Mouse (Mus musculus) urinary bladder, postnatal 36 days (tissue): ENCODE measurements around the gene Emc8.
"Not testable (repeated sequence)": the region's sequence is repeated elsewhere in the genome, so short reads cannot be mapped to it uniquely, and the experiment has no call there.

ENCODE experiments used
- DNase-seq, 2 experiments: peaks; one replicate each; pipeline ENCODE4 v3.0.0; 2022; ENCODE audit warnings: low spot score in 2 of 2, mixed read lengths in 1 of 2

Gene Emc8

GRCm38 (mm10) chr8:120685591-120685990, 17.2 kb upstream of the Emc8 start:
- no peak for DNase-seq

DNA sequence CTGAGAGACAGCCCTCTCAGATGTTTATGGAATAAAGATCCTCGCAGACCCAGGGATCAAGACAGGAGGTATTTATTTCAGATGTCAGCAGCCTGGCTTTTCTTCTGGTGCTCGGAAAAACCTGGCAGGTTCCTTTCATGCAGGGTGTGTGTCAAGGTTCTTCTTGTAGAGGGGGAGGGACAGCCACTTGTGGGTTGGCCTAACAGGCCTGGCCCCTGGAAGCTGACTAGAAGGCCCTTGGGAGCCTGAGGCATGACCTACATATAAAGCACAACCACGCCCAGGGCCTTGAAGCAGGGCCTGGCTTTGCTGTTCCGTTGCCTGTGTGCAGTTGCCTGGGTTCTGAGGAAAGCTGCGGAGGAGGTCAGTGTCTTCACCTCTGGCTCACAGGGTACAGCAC, 16.7 kb upstream of the Emc8 start:
- peak in 1 of 2 experiments; percentile 54 for DNase-seq

GRCm38 (mm10) chr8:120684082-120684481, 15.7 kb upstream of the Emc8 start:
- DNase-seq, result no peak

DNA sequence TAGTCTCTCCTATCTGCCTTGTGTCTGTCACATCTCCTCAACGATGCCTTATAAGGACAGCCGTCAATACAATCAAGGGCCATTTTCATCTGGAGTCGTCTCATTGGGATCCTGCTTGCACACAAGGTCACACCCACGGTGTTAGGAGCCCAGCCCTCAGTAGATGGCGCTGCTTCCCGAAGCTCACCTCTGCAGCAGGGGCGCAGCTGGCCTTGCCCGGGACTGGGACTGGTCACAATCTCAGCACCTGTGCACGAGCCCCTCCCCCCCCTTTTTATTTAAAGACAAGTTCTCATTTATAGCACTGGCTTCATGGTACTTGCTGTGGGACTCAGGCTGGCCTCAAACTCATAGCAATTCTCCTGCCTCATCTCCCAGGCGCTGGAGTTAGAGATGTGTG, 15.2 kb upstream of the Emc8 start:
- peak; percentile 52 to 78 for DNase-seq

- no peak for DNase-seq
Measured at GRCm38 (mm10) chr8:120681113-120681512, 12.7 kb upstream of the Emc8 start.

DNA sequence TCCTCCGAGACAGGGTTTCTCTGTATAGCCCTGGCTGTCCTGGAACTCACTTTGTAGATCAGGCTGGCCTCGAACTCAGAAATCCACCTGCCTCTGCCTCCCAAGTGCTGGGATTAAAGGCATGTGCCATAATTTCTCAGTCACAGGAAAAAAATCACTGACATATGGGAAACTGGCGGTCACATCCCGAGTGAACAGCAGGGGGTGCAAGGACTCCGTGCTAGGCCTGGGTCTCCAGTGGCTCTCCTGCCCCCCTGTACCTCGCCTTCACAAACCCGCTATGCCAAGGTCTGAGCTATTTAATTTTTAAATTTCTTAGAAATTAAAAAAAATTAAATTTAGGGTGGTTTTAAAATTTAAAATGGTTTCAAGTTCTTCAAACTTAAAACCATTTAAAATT, 12.0 kb upstream of the Emc8 start:
- not testable (repeated sequence) for DNase-seq

DNA sequence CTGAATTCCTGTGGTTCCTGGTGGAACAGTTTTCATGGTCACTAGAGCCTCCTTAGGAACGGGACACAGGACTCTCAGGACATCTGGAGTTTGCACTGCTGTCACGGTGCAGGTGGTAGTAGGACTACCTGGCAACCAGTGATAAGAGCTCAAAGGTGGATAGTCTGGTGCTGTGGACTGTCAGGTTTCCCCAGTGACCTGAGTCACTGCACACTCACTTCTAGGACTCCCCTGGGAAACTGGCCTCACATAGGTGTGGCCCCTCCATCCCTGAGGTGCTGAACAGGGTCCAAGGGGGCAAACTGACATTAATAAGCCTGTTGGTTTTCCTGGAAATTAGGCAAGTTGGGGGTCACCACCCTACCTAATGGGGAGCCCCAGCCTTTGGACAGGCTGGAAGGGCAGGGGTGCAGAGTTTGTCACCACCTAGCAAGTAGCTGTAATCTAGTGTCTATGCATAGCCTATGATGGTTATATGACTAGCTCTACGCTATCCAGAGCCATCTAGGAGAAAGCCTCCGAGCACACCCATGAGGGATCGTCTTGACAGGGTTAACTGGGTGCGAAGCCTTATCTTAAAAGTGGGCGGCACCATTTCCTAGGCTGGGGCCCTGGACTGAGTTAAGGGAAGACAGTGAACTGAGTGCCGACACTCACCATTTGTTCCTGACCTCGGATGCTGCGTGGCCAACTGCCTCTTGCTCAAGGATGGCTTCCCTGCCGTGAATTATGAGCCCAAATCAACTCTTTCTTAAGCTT, 11.4 kb upstream of the Emc8 start:
- DNase-seq, result no peak

- peak; percentile 69 to 81 for DNase-seq
Measured at GRCm38 (mm10) chr8:120678447-120678846, 10.1 kb upstream of the Emc8 start.

GRCm38 (mm10) chr8:120675718-120676117, 7.3 kb upstream of the Emc8 start:
- DNase-seq, result no peak

GRCm38 (mm10) chr8:120673298-120673697, 4.9 kb upstream of the Emc8 start:
- DNase-seq, result no peak

DNA sequence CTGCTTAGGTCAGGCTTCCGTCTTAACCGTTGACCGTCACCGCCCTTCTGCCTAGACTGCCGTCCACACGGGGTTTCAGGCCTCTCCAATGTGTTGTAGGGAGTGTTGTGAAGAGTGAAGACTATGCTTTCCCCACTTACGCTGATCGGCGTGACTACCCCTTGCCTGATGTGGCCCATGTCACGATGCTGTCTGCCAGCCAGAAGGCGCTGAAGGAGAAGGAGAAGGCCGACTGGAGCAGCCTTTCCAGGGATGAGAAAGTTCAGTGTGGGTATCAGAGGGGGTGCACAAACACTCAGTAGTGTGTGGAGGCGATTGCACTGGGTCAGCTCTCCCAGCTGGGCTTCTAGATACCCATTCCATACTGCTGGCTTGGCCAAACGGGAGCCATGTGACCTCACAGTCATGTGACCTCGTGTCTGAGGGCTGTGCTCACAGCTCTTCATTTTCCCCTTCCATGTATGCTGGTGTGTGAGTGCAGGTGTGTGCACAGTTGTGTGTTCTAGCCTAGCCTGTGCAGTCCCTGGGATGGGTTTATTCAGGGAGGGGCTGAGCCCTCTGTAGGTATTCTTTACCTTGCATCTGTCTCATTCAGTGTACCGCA, 4.4 kb upstream of the Emc8 start:
- DNase-seq, result no peak

- no peak for DNase-seq
Measured at GRCm38 (mm10) chr8:120671775-120672174, 3.4 kb upstream of the Emc8 start.

DNA sequence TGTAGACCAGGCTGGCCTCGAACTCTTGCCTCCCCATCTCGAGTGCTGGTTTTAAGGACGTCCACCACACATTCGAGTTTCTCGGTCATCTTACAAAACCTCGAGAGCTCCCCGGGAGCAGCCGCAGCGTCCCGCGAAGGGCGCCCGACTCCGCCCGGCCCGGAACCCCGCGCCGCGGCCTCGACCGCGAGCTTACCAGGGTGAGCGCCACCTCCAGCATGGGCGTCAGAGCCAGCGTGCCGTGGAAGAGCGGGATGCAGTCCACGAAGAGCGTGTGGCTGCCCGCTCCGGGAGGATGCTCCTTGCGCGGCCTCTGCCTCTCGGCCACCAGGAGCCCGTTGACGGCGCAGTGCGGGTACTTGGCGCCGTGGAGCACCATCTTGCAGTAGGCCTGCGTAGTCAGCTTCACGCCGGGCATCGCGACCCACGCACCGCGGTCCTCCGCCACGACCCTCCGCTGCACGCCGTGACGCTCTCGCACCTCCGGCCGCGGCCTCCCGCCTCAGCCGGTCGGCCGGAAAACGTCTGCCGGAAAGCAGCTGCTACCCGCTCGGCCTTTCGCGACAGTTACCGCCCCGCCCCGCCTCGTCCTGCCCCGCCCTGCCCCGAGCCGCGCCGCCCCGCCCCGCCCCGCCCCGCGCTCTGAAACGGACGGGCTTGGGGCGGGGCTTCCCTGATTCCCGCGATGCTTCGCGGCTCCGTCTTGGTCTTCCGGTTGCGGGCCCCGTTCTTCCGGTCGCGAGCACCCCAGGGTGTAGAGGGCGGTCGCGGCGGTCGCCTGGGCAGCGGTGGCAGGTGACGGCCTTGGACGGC, 606 bp downstream of the Emc8 start, which contains the start of the genes Gm27021 and Cox4i1:
Gene Gm27021, minus strand, starts transcription at position 519 of the 813 bp plus-strand sequence.
Gene Cox4i1, plus strand, starts transcription at position 662 of the 813 bp plus-strand sequence.
- peak; percentile 80 to 89 for DNase-seq

DNA sequence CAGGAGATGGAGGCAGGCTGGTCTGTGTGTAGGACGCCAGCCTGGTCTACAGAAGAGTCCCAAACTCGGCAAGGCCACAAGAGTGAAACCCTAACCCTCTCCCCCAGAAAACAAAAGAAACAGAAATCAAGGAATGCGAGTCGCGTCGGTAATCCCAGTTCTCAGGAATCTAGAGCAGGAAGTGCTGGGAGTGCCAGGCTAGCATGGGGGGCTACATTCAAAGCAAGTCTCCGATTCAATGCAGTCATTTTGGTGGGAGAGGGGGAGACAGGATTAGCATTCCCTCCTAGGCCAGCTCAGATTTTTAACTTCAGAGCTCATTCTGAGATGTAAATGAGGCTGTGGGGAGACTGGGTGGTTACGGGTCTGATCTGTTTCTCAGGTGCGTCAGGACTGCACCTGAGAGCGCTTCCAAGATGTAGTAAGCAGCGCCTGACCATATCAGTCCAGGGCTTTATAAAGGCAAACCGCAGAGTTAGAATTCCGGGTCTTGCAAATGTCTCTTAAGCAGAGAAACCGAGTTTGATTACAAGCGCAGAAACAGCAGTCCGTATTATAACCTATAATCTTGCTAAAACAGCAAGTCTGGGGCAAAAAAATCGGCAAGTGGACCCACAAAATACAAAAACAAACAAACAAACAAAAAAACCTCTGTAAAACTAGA, 1.4 kb downstream of the Emc8 start:
- DNase-seq, result no peak

GRCm38 (mm10) chr8:120665726-120666455, 2.5 kb downstream of the Emc8 start:
- no peak for DNase-seq

DNA sequence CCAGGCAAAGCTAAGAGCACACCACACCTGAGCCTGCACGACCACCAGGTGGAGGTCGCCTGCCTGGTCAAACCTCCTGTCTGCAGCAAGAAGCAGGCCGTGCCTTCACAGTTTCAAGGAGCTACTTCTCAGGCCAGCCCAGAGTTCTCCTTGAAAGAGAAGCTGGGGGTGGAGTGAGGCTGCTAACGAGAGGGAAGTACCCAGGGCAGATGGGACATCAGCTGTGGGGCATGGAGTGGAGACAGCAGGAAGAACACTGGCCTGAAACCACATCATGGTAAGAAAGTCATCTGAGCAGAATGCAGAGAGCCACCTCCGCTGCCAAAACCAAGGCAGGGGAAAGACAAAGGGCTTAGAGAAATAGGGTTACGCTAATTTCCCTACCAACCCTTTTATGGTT, 3.8 kb downstream of the Emc8 start:
- DNase-seq, result no peak

DNA sequence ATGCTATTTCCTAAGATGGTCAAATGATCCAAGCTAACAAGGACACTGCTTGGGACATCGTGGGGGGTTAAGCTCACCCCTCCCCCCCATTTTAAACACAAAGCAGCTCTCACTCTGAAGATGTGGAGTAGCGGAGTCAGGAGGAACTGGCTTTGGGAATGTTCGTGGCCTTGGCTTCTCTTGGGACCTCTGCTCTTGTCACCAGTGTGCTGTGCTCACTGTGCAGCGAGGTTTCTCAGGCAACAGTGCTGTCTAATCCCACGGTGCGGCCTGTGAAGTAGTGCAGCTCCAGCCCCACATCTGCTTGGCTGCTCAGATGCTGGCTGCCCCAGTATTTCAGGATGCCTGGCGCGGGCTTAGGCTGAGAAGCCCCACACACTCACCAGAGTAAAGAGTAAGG, 11.0 kb downstream of the Emc8 start:
- DNase-seq, result no peak

DNA sequence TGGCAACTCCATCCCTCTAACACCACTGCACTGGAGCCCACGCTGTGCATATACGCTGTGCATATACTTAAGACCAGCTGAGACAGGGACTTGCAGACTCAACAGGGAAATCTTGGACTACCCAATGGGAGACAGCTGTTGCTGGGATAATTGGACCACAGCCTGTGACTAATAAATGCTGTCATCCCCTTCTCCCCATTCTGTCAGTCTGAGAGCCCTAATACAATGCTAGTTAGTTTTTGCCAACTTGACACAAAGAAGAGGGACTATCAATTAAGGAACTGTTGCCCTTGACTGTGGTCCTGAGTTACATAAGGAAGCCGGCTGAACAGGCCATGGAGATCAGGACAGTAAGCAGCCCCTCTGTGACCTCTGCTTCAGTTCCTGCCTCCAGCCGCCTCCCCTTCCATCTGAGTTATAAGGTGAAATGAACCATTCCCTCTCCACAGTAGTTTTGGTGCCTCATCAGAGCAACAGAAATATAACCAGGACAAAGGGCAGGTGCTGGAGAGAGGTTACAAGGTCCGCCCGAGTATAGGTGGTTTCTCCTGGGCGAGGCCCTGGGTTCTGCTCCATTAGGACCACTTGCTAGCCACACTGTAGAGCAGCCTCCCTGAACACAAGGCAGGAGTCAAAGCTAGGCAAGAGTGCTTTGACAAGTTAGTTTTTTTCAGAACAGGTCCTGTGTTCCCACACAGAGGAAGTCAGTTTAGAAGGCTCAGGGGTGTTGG, 11.9 kb downstream of the Emc8 start:
- DNase-seq, result no peak

DNA sequence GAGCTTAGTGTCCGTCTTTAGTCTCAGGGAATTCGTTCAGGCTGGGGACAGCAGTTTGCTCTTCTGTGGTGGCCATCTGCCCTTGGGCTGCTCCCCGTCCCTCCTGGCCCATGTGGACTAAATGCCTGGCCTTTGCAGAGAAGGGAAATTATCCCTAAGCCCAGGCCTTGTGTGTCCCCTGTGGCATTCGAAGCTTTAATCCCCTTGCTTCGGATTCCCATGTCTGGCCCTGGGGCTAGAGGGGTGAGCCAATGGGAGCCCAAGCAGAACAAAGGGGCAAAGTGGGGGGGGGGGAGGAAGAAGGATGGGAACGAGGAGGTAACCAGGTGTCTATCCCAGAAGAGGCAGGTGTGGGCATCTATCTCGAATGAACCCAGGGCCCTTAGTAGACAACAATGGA, 20.8 kb downstream of the Emc8 start, which contains the start of gene 1190005I06Rik:
Gene 1190005I06Rik, minus strand, starts transcription at position 101 of the 400 bp plus-strand sequence.
- DNase-seq, result no peak

DNA sequence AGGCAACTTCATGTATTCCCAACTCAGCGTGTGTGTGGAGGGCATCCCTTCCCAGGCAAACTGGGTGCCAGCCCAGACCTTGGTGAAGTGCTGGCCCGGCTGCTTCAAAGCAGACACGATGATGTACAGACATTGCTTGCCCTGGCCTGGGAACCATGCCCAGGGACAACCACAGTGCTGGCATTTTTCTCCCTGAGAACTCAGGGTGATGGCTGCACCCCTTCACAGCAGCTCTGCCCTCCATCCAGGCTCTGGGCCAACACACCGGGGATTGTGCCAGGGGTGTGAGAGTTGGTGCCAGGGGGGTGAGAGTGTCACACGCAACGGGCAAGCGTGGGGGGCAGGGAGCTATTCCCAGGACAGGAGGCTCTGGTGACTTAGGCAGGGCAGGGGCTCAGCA, 23.7 kb downstream of the Emc8 start:
- DNase-seq, result peak in 1 of 2 experiments; percentile 67
